Mouse (Mus musculus): ENCODE data around the gene Enah. TPM values are rescaled to one million over a fixed set of nuclear protein-coding genes. Genes with fewer than 3 reads are reported as not detected.

The Enah gene
- polyA plus RNA-seq, 1 experiment from 2014 or later: 22.2 TPM

- Histone ChIP-seq H3K36me3 (ENCODE audit: insufficient read depth) (no peaks in the 10 kb centered on the region), H3K4me3 (ENCODE audit: low read depth, low read length) (no peak overlapping the region), H3K27me3 (ENCODE audit: insufficient read depth, low read length) (no peaks in the 10 kb centered on the region), H3K27ac (ENCODE audit: low read depth) (no peak overlapping the region), H3K4me1 (ENCODE audit: insufficient read depth) (no peaks in the 10 kb centered on the region), H3K4me2 (no peak overlapping the region), H3K9ac (no peak overlapping the region), H3K9me3 (ENCODE audit: low read depth, low read length) (no peaks in the 10 kb centered on the region; the same call in 1 of the 2 replicates)
- DNase-seq (peak; percentile 86), ATAC-seq (ENCODE audit: insufficient read depth) (peak; percentile 74; the same call in 1 of the 2 replicates)
- no peak for TF ChIP-seq CTCF (IDR thresholded peaks at IDR 0.05; ENCODE audit: low read depth)
- WGBS: 9% methylated on average over 5 of the region's 5 CpGs
Measured at GRCm38 (mm10) chr1:181860659-181861058, 159.1 kb downstream of the Enah start.

- H3K27ac ChIP-seq (ENCODE audit: low read depth): no peak overlapping the region
- ATAC-seq (ENCODE audit: insufficient read depth) (no peak), DNase-seq (no peak)
- H3K9me3 ChIP-seq (ENCODE audit: low read depth, low read length): no peaks in the 10 kb centered on the region; the same call in 1 of the 2 replicates
- H3K36me3 ChIP-seq (ENCODE audit: insufficient read depth): no peaks in the 10 kb centered on the region
- no peak overlapping the region for H3K9ac ChIP-seq
- 71% methylated on average over 2 of the region's 2 CpGs for WGBS
- H3K4me1 ChIP-seq (ENCODE audit: insufficient read depth): peaks cover 4% of the 10 kb centered on the region; the same call in 1 of the 2 replicates
- H3K4me2 ChIP-seq: no peak overlapping the region
- TF ChIP-seq CTCF (IDR thresholded peaks at IDR 0.05; ENCODE audit: low read depth): no peak
- no peaks in the 10 kb centered on the region for H3K27me3 ChIP-seq (ENCODE audit: insufficient read depth, low read length)
- no peak overlapping the region for H3K4me3 ChIP-seq (ENCODE audit: low read depth, low read length)
Measured at GRCm38 (mm10) chr1:181856329-181856728, 163.5 kb downstream of the Enah start.

DNA sequence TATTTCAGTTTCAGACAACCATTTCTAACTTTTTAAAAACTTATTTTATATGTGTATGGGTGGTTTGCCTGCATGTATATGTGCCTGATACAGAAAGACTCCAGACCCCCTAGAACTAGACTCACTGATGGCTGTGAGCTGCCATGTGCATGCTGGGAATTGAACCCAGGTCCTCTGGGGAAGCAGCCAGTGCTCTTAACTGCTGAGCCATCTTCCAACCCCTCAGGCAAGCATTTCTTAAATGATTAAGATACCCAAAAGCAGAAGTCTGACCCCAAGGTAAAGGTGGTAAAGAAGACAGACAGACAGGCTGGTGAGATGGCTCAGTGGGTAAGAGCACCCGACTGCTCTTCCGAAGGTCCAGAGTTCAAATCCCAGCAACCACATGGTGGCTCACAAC lies 165.0 kb downstream of the Enah start:
- no peak for ATAC-seq (ENCODE audit: insufficient read depth)
- DNase-seq: no peak
- Histone ChIP-seq H3K36me3 (ENCODE audit: insufficient read depth) (no peaks in the 10 kb centered on the region), H3K9ac (no peak overlapping the region), H3K27me3 (ENCODE audit: insufficient read depth, low read length) (no peaks in the 10 kb centered on the region), H3K4me1 (ENCODE audit: insufficient read depth) (peaks cover 4% of the 10 kb centered on the region; the same call in 1 of the 2 replicates), H3K4me2 (no peak overlapping the region), H3K27ac (ENCODE audit: low read depth) (no peak overlapping the region), H3K4me3 (ENCODE audit: low read depth, low read length) (no peak overlapping the region), H3K9me3 (ENCODE audit: low read depth, low read length) (no peaks in the 10 kb centered on the region; the same call in 1 of the 2 replicates)
- TF ChIP-seq CTCF (IDR thresholded peaks at IDR 0.05; ENCODE audit: low read depth): no peak
- WGBS: 97% methylated on average over 2 of the region's 2 CpGs

- Histone ChIP-seq H3K36me3 (ENCODE audit: insufficient read depth) (no peaks in the 10 kb centered on the region), H3K27ac (ENCODE audit: low read depth) (peak overlapping the region; percentile 81), H3K27me3 (ENCODE audit: insufficient read depth, low read length) (no peaks in the 10 kb centered on the region), H3K4me2 (peak overlapping the region; percentile 57), H3K4me3 (ENCODE audit: low read depth, low read length) (peak overlapping the region; percentile 19), H3K9ac (peak overlapping the region; percentile 32), H3K9me3 (ENCODE audit: low read depth, low read length) (no peaks in the 10 kb centered on the region; the same call in 1 of the 2 replicates), H3K4me1 (ENCODE audit: insufficient read depth) (peaks cover 4% of the 10 kb centered on the region; the same call in 1 of the 2 replicates)
- WGBS: 10% methylated on average over 21 of the region's 21 CpGs
- DNase-seq (peak; percentile 58), ATAC-seq (ENCODE audit: insufficient read depth) (peak; percentile 81)
- no peak for TF ChIP-seq CTCF (IDR thresholded peaks at IDR 0.05; ENCODE audit: low read depth)
Measured at GRCm38 (mm10) chr1:181853081-181853736, 166.6 kb downstream of the Enah start.

DNA sequence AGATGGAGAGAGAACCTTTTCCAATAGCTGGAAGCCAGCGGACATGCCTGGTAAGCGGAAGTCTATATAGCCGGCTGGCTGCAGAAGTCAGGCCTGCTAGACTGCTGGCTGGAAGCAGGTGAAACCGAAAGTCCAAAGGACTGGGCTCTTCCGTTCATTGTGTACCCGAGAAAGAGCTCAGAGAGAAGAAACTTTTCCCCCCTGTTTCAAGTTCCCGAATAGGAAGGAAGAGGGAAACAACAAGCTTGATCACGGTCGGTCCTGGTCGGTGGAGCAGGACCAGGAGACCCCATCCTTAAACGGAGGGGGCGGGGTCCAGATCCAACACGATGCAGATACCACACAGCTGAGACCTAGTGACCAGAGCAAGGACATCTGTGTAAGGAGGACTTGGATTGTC lies 167.3 kb downstream of the Enah start:
- ATAC-seq (ENCODE audit: insufficient read depth): peak; percentile 66; the same call in 1 of the 2 replicates
- H3K4me1 ChIP-seq (ENCODE audit: insufficient read depth): peaks cover 4% of the 10 kb centered on the region; the same call in 1 of the 2 replicates
- no peak overlapping the region for H3K9ac ChIP-seq
- peak overlapping the region; percentile 57 for H3K4me2 ChIP-seq
- H3K4me3 ChIP-seq (ENCODE audit: low read depth, low read length): peak overlapping the region; percentile 19
- 35% methylated on average over 13 of the region's 13 CpGs for WGBS
- no peaks in the 10 kb centered on the region for H3K27me3 ChIP-seq (ENCODE audit: insufficient read depth, low read length)
- TF ChIP-seq CTCF (IDR thresholded peaks at IDR 0.05; ENCODE audit: low read depth): no peak
- H3K9me3 ChIP-seq (ENCODE audit: low read depth, low read length): no peaks in the 10 kb centered on the region; the same call in 1 of the 2 replicates
- no peaks in the 10 kb centered on the region for H3K36me3 ChIP-seq (ENCODE audit: insufficient read depth)
- DNase-seq: peak; percentile 55
- H3K27ac ChIP-seq (ENCODE audit: low read depth): peak overlapping the region; percentile 81; the same call in 1 of the 2 replicates

DNA sequence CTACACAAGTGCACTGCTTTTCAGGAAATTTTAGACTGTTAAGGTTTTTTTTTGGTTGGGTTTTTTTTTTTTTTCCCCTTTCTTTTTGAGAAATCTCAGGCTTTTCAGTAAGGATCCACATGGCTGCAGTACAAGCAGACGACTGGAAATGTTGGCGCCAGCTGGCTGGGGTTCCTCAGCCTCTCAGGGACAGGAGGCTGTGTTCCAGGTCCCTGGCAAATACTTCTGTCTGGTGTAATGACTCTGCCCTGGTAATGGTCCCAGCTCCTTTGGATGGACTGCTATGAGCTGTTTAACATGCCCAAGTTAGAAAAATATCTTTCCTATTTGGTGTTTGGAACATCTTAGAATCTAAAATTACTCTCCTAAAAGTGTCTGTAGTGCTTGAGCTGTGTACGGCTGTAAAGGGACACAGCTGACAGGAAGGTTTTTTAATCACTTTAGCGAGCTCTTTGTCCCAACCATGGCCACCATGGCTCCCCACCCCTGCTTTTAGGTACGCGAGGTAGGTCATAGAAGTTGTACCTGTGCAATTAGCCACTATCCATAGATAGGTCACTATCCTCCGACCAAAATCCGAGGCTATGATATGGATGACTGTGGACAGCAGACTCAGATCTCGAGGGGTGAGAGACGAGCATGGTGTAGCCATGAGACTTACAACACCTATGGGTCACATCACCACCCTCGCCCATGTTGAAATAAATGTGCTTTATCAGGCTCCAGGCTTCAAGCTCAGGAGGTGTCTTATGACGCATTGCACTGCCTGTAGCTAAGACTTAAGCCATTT lies 168.1 kb downstream of the Enah start:
- DNase-seq (no peak), ATAC-seq (ENCODE audit: insufficient read depth) (no peak)
- 56% methylated on average over 12 of the region's 12 CpGs for WGBS
- H3K4me3 ChIP-seq (ENCODE audit: low read depth, low read length): no peak overlapping the region
- no peak overlapping the region for H3K4me2 ChIP-seq
- H3K9me3 ChIP-seq (ENCODE audit: low read depth, low read length): no peaks in the 10 kb centered on the region
- H3K9ac ChIP-seq: no peak overlapping the region
- no peak overlapping the region for H3K27ac ChIP-seq (ENCODE audit: low read depth)
- no peaks in the 10 kb centered on the region for H3K36me3 ChIP-seq (ENCODE audit: insufficient read depth)
- peaks cover 4% of the 10 kb centered on the region; the same call in 1 of the 2 replicates for H3K4me1 ChIP-seq (ENCODE audit: insufficient read depth)
- H3K27me3 ChIP-seq (ENCODE audit: insufficient read depth, low read length): no peaks in the 10 kb centered on the region
- TF ChIP-seq CTCF (IDR thresholded peaks at IDR 0.05; ENCODE audit: low read depth): no peak

DNA sequence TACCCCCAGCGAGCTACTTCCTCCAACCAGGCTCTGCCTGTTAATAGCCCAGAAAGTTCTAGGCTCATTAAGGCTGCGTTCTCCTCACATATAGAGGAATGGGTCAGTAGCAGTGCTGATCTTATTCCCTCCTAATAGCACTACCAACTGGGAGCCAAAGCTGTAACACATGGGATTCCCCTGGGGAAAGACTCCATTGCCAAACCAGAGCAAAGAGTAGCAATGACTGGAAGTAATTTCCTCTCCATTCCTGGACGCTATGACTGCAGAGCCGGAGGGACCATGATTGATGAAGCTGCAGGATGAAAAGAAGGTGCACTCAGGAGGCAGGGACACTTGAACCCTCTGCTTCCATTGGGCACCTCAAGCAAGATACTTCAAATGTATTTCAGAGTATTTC lies 169.3 kb downstream of the Enah start:
- no peak overlapping the region for H3K9ac ChIP-seq
- ATAC-seq (ENCODE audit: insufficient read depth) (no peak), DNase-seq (no peak)
- no peak overlapping the region for H3K4me3 ChIP-seq (ENCODE audit: low read depth, low read length)
- 68% methylated on average over 4 of the region's 4 CpGs for WGBS
- H3K4me2 ChIP-seq: no peak overlapping the region
- H3K27me3 ChIP-seq (ENCODE audit: insufficient read depth, low read length): no peaks in the 10 kb centered on the region
- H3K4me1 ChIP-seq (ENCODE audit: insufficient read depth): peaks cover 4% of the 10 kb centered on the region; the same call in 1 of the 2 replicates
- no peak overlapping the region for H3K27ac ChIP-seq (ENCODE audit: low read depth)
- H3K36me3 ChIP-seq (ENCODE audit: insufficient read depth): no peaks in the 10 kb centered on the region
- no peaks in the 10 kb centered on the region for H3K9me3 ChIP-seq (ENCODE audit: low read depth, low read length)
- no peak for TF ChIP-seq CTCF (IDR thresholded peaks at IDR 0.05; ENCODE audit: low read depth)
